Mouse (Mus musculus) lung, adult 2 months (tissue): ENCODE measurements around the gene Ankrd33.

Experiments
- CTCF ChIP-seq: fragments of 200-500 bp; IDR thresholded peaks from 2 replicates; pipeline ENCODE4 v1.5.1; 2011; ENCODE audit warnings: mild to moderate bottlenecking, low read length, control low read depth; ENCODE audit not compliant: insufficient read depth
- POLR2A ChIP-seq: fragments of 200-500 bp; IDR thresholded peaks from 2 replicates; pipeline ENCODE4 v1.6.1; 2011; ENCODE audit warnings: low read depth, mild to moderate bottlenecking, control low read depth, low read length, borderline replicate concordance; ENCODE audit errors: extremely low read depth

DNA sequence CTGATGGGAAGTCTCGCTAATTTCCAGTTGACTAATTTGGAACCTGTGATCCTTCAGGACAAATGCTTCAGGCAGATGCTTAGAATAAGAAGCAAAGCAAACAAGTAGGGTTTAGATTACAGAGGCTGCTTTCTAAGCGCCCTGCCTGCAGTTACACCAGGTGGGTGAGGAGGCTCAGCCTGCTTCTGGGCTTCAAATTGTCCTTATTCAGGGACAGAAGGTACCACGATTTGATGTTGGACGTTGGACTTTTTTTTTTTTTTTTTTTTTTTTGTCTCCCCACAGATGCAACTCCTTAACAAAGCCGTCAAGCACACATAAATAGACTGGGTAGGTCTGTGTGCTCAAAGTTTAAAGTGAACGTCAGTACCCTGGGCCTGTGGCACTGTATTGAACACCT lies 33.0 kb downstream of the Ankrd33 start:
- no peak for TF ChIP-seq CTCF
- no peak for TF ChIP-seq POLR2A
